Mouse (Mus musculus): ENCODE results near the gene Galnt9.

GRCm38 (mm10) chr5:110619226-110619625 is 75.1 kb downstream of the Galnt9 start:
- TF ChIP-seq CTCF (IDR thresholded peaks at IDR 0.05; ENCODE audit: low read depth) = no peak
- TF ChIP-seq EP300 (IDR thresholded peaks at IDR 0.05; ENCODE audit: low read depth) = no peak
